Mouse (Mus musculus) 3T3-L1 (cell line): ENCODE measurements around the gene Iqsec2.
A peak's percentile ranks its signal among the peaks of the same experiment; 100 is the strongest.

Experiments used
- DNase-seq: peaks from one replicate; pipeline ENCODE4 v3.0.0-alpha.2; 2015; ENCODE audit warnings: low read depth, low spot score

The Iqsec2 gene

DNA sequence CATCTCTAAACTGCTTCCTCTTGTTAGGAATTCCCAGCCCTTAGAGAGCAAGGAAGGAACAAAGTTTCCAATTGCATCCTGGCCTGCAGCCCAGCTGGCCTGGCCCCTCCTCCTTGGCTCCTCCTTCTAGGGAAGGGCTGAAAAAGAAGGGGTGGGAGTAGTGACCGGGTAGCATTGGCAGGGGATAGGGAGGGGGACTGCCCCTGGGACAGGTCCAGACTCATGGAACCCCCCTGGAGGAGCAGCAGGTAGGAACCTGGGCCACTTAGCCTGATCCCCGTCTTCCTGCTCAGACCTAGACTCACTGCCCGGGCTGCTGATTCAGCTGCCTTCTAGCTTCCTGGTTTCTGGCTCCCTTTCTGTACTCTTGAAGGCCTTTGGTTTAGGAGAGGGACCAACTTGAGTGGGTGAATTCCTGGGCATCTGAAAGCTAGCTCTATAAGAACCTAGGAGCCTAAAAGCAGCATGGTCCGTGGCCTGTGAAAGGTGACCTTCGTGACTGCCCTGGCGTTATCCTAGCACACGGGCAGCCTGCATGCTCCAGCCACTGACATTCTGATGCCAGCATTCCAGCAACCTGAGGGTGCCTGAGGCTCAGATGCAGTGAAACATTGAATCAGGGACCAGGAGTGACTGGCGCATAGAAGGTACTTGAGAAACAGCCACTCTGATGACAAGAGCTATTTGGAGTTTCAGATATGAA, 34.9 kb downstream of the Iqsec2 start:
- peak; percentile 78 for DNase-seq

DNA sequence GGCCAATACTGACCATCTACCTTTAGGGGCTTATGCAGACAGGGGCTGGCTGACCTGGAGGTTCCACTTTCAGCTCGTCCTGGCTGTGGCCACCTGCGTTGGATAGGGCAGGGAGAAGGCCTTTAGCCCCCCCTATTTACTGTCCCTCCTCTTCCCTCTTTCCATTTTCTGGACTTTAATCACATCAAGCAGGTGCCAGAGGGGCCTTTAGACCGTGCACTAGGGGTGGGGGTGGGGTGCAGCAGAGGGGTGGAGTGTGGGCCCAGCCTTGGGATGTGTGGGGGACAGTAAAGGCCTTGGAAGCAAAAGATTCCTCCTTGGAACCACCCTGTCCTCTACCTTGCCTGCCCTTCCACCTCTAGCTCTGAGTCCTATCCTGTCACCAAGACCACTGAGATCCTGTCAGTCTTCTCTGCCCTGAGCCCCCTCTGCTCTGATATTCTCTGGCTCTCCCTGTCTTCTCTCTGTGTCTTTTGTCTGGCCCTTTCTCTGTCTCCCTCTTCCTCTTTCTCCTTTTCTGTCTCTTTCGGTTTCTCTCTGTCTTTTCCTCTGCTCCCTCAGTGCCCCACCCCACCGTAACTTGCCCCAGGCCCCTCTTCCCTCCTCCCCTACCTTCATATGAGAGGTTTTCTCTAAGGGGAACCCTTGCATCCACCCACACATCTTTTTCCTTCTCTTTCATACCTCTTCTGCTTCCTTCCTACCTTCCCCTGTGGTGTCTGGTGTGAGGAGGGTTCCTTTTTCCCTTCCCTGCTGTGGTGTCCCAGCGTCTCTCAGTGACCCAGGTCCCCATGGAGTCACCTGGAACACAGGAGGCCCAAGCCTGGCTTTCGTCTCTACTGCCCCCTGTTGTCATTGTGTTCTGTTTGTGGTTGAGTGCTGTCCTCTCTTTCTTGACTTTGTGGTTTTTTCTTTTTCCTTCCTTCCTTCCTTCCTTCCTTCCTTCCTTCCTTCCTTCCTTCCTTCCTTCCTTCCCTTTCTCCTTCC, 35.9 kb downstream of the Iqsec2 start:
- DNase-seq = no peak

DNA sequence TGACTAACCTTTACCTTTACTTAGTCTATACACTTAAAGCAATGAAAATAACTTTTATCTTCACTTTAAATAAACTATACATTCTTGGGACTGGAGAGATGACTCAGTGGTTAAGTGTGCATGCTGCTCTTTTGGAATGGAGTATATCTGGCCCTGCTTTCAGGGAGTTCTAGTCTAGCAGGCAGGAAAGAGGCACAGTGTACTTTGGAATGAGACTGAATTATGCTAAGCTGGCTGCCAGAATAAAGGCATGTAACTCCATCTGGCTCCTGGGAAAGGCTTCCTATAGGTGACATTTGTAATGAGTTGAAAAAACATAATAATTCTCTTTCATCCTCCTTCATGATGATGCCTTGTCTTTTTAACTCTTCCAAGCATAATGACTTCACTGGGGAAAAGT, 43.1 kb downstream of the Iqsec2 start:
- DNase-seq = no peak

DNA sequence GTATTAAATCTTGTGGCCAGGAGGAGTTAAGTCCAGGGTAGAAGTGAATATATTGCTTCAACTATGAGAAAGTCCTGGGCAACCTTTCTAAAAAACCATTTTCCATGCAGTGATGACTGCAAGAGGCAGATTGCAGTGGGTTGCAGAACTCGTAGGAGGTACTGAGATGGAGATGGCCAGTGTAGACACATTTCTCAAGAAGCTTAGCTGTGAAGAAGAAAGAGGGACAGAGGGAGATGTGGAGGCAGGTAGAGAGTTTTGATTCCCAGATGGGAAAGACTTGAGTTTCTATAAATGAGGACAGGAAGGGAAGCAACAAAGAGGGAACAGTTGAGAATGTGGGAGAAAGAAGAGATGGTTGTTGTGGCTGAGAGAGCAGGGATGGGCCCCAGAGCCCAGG, 47.2 kb downstream of the Iqsec2 start:
- DNase-seq = no peak

DNA sequence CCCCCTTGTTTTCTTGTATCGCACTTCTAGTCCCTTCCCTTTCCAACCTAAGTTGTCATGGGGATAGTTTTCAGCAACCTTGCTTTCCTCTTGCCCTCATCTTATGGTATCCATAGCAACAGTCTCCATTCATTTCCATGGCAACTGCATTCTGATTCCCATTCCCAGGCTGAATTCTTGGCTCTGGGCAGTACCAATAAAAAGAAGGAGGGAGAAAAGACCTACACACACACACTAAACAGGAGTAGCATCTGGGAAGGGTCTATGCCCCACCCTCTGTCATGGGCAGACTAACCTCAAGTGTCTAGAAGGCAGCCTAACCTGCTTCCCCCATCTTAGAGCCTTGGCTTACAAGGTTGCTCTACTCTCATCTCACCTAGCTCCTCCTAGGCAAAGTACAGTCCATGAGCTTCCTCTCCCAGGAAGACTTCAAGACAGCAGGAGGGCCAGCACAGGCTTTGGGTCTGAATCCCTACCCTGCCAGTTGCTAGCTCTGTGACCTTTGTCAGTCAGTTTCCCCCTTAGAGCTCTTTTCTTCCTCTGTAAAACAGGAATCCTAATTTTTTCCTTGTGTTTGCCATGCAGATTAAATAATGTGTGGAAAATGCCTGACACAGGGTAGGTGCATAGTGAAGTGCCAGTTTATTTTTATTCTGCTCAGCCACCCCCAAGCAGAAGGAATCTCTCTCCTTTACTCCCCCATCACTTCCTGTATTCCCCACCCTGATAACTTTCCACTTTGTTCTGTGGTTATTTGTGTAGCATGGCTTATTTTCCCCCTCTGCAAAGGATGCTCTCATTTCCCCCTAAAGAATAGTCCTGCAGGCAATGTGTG, 54.0 kb downstream of the Iqsec2 start:
- no peak for DNase-seq

DNA sequence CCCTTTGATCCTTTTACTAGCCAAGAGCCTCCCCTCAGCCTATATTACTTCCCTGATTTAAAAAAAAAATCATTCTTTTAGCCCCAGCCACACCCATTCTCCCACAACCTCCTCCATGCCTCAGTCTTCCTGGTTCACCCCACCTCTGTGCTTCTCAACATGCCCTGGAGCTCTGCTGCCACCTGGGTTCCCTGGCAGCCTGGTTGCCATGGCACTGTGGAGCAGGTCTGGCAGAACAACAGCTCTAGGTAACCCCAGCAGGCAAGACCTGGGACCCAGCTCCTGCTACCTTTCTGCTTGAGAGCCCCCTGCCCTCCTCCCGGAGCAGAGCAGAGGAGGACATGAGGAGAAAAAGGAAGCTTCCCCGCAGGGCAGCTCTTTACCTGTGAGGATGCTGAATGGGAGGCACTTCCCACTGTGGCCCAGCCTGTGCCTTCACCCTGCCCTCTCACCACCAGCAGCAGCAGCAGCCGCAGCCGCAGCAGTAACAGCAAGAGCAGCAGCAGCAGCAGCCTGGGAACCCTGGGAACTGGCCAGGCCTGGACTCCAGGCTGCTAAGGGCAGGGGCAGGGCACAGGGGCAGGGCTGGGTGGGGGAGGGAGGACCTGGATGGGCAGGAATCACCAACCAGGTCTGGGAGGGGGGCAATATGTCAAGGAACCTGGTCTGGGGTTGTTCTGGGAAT, 57.8 kb downstream of the Iqsec2 start:
- no peak for DNase-seq

DNA sequence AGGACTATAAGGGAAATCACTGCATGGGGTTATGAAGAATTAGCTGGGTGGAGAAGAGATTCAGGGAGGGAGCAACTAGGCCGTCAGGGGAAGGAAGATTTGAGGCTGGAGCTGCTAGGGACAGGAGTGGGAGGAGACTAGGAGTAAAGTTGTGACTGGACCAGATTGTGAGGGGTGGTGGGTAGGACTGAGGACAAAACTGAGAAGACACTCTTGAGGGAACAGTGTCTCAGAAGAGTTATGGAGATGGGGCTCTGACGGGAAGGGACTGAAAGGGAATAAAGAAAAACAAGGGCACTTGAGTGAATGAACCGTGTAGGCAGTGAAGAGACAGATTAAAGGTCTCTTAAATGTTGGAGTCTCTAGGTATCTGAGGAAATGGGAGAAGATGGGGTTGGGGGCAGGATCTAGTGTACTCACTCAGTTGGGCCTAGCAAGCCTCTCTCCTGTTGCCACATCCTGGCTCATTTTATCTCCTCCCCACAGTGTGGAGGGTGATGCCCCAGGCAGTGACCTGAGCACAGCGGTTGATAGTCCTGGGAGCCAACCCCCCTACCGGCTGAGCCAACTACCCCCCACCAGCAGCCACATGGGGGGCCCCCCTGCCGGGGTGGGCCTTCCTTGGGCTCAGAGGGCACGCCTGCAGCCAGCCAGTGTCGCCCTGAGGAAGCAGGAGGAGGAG, 58.5 kb downstream of the Iqsec2 start:
- DNase-seq = no peak

DNA sequence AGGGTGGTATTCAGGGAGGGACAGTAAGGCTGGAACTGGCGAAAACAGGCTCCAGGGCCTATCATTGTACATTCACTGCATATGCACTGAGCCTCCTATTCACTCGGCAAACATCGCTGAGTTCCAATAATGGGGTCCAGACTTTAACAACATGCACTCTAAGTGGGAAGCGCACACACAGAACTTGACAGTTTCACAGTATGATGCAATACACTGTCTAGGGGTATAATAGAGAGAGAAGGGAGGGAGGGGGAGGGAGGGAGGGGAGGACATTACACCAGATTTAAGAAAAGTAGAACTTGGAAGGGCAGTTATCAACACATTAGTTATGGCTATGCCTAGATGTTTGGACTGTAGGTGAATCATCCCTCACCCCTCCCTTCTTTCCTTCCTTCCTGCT, 59.2 kb downstream of the Iqsec2 start:
- DNase-seq = no peak

DNA sequence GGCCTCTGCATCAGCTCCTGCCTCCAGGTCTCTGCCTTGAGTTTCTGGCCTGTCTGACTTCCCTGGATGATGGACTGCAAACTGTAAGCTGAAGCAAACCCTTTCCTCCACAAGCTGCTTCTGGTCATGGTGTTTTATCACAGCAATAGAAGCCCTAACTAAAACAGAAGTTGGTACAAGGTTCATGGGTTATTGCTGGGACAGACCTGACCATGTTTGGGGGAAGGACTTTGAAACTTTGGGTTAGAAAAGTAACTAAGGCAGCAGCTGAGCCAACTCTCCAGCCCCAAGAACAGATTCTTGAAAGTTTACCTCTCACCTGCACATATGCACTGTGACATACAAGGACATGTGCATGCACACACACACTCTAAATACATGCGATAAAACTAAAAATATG, 61.4 kb downstream of the Iqsec2 start:
- no peak for DNase-seq

DNA sequence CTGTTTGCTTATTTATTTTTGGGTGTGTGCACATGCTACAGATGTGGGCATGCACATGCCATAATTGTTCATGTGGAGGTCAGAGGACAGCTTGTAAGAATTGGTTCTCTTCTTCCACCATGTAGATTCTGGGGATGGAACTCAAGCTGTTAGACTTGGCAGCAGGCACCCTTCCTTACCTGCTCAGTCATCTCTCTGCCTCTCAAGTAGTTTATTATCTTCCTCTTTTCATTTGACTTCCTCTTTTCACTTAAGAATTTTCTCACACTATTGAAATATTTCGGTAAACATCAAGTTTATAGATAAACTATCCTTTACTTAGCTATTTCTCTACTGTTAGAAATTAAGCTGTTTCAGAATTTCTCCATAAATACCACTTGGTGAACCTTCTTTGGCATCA, 70.6 kb downstream of the Iqsec2 start:
- DNase-seq = no peak

DNA sequence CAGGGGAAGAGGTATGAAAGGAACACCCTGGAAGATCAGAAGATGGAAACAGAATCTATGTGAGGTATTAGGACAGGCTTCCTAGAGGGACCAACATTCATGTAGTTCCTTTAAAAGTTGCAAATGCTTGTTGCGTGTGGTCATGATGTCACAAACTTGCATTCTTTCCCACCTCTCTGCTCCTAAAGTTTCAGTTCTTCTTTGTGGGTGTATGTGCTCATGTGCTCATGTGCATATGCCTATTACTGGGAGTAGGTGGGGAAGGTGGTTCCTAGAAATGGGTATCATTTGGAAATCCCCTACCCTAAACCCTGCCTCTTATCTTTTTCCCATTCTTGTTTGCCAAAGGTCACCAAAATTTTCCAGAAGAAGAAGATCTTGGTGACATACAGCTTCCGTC, 74.5 kb downstream of the Iqsec2 start:
- DNase-seq = no peak

DNA sequence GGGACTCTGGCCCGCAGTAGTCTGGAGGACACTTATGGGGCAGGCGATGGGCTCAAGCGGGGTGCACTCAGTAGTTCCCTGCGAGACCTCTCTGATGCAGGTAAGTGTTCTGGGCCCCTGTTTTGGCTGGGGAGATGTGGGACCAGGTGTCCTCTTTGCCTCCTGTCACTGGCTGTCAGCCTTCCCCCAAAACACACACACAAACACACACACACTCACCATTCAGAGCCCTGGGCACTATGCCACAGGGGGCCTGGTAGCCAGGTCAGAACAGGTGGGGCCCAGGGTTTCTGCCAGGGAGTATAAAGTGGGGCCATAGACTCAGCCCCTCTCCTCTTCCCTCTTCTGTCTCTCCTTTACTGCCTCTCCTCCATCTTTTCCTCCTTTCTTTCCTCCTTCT, 77.7 kb downstream of the Iqsec2 start:
- no peak for DNase-seq

DNA sequence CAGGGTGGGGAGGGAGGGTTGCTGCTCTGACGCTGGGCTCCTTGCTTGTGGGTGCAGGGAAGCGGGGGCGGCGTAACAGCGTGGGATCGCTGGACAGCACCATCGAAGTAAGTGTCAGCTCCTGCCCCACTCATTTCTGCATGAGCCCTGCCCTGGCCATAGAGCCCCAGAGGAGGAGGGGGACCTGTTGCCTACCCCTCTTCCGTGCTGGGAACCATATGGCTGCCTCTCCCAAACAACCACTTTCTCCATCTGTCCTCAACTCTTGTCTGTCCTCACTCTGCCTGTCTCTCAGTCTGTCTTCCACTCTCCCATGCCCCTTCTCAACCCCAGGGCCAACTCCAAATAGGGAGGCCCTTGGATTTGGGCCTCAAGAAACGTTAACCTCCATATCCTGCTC, 78.2 kb downstream of the Iqsec2 start:
- no peak for DNase-seq

DNA sequence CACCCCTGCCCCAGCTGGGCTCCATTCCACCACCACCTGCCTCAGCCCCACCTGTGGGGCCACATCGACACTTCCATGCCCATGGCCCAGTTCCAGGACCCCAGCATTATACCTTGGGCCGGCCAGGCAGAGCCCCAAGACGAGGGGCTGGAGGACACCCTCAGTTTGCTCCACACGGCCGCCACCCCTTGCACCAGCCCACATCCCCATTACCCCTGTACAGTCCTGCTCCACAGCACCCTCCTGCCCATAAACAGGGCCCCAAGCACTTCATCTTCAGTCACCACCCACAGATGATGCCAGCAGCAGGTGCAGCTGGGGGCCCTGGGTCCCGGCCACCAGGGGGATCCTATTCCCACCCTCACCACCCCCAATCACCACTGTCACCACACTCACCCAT, 79.2 kb downstream of the Iqsec2 start:
- DNase-seq = no peak

DNA sequence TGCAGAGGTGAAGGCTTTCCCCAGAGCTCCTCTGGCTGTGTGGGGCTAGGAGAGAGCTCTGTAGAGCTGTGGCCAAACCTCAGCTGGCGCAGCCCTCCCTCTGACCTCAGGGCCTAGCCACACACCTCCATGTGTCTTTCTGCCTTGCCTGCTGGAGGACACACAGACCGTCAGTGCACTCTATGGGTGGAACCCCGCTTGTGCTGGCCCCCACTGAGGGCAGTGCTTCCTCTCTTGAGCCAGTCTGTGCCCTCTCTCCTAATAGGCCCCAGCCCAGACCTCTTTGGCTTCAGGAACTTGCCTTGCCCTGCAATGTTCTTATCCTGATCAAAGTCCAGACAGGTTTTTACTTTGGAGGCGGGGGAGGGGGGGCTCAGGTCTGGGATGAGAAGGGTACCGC, 80.2 kb downstream of the Iqsec2 start:
- DNase-seq = no peak

DNA sequence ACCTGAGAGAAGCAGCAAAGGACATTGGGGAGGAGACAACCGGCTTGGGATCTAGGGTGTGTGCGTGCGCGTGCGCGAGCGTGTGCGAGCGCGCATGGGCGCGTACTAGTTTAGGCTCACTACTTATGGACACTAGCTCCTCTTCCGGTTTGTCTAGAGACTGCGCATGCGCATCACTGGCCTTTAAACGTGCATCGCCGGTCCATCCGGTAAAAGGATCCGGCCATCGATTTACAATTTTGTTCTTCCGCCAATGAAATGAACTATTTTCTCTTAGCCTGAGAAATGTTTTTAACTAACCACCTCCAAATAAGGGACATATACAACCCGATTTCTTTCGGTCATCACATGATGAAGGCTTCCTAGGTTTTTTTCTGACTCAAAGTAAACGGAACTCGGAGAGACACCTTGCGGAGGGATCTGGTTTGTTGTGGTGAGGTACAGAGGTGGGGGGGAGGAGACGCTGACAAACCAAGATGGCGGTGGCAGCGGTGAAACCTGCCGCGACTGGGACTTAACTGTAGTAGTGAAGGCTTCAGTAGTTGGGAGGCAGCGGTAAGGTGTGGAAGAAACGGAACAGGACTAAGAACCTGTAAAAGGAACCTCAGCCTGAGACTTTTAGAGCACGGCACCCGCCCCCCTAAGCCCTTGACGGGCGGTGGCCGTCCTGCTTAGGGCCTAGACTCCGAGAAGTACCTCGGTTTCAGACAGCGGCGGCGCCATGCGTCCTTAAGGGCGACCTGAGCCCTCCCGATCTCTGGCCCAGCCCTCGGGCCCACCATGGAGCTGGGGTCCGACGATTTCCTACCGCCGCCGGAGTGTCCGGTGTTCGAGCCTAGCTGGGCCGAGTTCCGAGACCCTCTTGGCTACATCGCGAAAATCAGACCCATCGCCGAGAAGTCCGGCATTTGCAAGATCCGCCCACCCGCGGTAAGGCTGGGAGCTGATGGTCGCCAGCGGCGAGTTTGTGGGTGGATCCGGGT, 89.0 kb downstream of the Iqsec2 start, which contains the start of gene Kdm5c:
Gene Kdm5c (plus strand): TSS at position 240 of the 983 bp plus-strand sequence.
- peak; percentile 98 for DNase-seq

DNA sequence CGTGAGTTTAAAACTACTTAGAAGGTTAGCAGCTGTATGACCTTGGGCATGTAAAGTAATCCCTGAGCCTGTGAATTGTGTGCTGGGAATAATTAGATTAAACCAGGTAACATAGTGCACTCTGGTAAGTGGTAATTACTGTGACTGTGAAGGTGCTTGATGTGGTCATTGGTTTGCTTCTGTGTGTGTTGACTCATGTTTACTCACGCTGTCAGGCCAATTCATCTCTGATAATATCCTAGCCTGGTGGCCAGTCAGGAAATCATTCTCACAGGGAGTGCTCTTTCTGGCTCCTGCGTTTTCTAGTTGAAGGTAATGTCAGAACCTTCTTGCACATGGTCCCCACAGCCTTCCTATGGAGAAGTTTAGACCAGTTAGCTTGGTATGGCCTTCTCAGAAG, 90.1 kb downstream of the Iqsec2 start:
- peak; percentile 66 for DNase-seq

DNA sequence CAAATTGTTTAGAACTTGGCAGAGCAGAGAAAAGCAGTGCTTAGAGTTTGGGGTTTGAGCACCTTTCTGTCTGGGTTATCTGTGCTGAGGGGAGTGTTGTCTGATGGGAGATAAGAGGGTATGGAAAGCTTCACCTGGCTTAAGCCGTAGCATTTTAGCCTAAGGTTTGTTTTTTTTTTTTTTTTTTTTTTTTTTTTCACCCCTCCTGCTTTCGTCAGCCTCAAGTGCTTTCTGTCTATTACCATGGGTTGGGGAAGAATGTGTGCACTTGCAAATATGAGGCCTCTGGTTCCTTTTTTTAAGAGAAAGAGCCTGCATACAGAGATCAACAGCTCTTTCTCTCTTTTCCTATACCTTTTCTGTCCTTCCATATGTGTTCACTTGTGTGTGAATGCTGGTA, 91.7 kb downstream of the Iqsec2 start:
- DNase-seq = no peak

DNA sequence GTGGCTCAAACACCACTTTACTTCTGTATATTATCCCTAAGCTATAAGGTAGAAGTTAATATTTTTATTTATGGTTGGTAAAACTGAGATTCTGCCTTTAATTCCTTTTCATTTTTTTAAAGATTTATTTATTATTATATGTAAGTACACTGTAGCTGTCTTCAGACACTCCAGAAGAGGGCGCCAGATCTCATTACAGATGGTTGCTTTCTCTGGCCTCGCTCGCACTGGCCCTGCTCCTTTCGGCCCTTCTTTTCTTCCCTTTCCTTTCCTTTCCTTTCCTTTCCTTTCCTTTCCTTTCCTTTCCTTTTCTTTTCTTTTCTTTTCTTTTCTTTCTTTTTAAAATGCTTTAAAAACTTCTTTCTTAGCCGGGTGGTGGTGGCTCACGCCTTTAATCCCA, 99.1 kb downstream of the Iqsec2 start:
- peak; percentile 20 for DNase-seq
